Mouse (Mus musculus) adrenal gland, adult 18-20 months (tissue): ENCODE measurements around the gene Ttll3. TPM values are rescaled to one million over a fixed set of nuclear protein-coding genes. Genes with fewer than 3 reads are reported as not detected.
A peak's percentile ranks its signal among the peaks of the same experiment; 100 is the strongest.

ENCODE experiments used
- DNase-seq, 2 experiments: peaks; one replicate each; pipeline ENCODE4 v3.0.0; 2021 to 2022; ENCODE audit warnings: low spot score in 2 of 2
- total RNA-seq, 2 experiments: library from RNA; stranded (reverse); gene quantifications; 1 replicate in 1 of 2; 2 replicates in 1 of 2; pipeline ENCODE4 v1.2.3; 2021

Gene Ttll3
- total RNA-seq, 2 experiments from 2014 or later, result 3.0 to 4.0 TPM

DNA sequence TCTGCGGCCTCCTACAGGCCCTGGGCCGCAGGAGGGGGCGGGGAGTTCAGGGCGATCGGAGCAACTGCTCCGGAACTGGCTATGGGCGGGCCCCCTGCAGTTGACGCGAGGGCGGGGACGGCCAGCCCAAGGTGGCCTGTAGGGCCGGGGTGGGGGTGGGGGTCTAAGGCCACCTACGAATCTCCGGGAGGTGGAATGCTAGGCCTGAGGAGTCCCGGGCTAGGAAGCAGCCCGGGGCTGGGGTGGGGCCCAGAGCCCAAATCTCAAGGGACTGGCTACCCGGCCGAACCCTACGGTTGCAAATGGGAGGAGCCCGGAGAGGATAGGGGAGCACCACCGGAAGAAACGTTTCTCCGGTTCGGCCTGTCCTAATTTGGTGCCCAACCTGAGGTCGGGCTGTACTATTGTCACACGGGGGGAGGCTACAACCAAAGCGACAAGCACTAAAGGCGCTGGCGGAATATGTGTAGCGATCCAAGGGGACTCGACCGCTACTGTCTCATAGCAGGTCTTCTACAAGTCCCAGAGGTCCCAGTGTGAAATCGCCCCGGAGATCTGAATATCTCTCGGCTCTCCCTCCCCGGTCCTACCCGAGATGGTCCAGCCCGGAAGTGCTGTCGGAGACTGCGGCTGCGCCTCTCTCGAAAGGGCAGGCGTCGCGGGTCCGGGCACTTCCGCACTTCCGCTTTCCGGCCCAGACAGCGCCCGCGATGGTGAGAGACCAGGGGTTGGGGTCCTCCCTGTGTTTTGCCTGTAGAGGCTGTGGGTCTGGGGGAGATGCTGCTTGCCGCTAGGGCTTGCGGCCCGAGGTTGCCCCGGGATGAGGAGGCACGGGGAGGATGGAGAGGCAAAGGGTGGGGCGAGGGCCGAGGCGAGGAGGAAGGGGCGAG is 11.3 kb upstream of the Ttll3 start, which contains the start of the genes Tada3 and Arpc4:
Gene Tada3, minus strand, starts transcription at position 388 of the 890 bp plus-strand sequence.
Gene Arpc4, plus strand, starts transcription at position 620 of the 890 bp plus-strand sequence.
- DNase-seq, result peak; percentile 90

DNA sequence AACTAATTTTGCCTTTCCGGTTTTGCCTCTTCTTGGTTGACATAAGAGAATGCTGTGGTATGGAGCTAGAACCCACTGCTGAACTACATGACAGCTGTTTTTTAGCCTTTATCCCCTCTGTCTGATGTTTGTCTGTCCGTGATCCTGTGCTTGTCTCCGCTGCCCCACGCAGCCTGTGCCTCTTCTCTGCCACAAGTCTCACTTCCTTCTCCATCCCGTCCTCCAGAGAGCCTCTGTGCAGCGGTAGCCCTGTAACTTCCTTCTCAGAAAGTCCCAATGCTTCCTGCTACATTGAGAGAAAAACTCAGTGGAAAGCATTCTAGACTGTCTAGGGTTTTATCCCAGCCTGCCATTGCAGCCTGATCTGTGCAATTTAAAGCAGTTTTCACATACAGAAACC is 9.8 kb upstream of the Ttll3 start:
- DNase-seq, result no peak

- DNase-seq, result no peak
Measured at GRCm38 (mm10) chr6:113380480-113380879, 8.6 kb upstream of the Ttll3 start.

GRCm38 (mm10) chr6:113384351-113384927 is 4.6 kb upstream of the Ttll3 start:
- DNase-seq, result no peak

DNA sequence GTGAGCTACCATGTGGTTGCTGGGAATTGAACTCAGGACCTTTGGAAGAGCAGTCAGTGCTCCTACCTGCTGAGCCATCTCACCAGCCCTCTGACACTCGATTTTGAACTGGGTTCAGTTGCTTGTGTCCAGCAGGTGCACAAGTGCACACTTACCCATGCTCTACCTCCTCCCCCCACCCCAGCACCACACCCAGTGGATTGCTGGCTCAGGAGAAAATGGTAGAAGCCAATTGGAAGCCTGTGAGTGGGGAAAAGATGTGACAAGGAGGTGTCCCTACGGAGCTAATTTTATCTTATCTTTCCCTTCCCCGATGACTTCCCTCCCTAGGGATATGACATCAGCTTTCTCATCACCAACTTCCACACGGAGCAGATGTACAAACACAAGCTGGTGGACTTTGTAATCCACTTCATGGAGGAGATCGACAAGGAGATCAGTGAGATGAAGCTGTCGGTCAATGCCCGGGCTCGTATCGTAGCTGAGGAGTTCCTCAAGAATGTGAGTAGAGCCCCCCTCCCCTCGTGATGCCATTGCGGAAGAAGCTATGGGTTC is 3.8 kb upstream of the Ttll3 start:
- no peak for DNase-seq

GRCm38 (mm10) chr6:113386025-113386424 is 3.0 kb upstream of the Ttll3 start:
- no peak for DNase-seq

GRCm38 (mm10) chr6:113390715-113391114 is 1.7 kb downstream of the Ttll3 start:
- DNase-seq, result no peak

DNA sequence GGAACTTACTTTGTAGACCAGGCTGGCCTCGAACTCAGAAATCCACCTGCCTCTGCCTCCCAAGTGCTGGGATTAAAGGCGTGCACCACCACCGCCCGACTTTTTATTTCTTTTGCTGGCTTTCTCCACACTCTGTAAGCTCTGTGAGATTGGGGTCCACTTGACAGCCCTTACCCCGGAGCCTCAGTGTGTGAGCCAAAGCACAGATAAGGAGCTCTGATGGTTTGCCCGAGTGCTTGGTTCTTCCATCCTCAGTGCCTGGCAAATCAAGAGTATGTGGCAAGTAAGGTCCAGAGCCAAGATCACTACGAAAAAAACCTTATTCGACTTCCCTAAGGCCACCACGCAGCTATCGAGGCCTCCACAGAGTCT is 2.9 kb downstream of the Ttll3 start:
- DNase-seq, result no peak

GRCm38 (mm10) chr6:113392387-113393071 is 3.5 kb downstream of the Ttll3 start:
- peak; percentile 43 to 58 for DNase-seq

GRCm38 (mm10) chr6:113393951-113394350 is 4.9 kb downstream of the Ttll3 start:
- DNase-seq, result no peak

- DNase-seq, result no peak
Measured at GRCm38 (mm10) chr6:113394811-113395210, 5.8 kb downstream of the Ttll3 start.

- DNase-seq, result no peak
Measured at GRCm38 (mm10) chr6:113395501-113395900, 6.4 kb downstream of the Ttll3 start.

DNA sequence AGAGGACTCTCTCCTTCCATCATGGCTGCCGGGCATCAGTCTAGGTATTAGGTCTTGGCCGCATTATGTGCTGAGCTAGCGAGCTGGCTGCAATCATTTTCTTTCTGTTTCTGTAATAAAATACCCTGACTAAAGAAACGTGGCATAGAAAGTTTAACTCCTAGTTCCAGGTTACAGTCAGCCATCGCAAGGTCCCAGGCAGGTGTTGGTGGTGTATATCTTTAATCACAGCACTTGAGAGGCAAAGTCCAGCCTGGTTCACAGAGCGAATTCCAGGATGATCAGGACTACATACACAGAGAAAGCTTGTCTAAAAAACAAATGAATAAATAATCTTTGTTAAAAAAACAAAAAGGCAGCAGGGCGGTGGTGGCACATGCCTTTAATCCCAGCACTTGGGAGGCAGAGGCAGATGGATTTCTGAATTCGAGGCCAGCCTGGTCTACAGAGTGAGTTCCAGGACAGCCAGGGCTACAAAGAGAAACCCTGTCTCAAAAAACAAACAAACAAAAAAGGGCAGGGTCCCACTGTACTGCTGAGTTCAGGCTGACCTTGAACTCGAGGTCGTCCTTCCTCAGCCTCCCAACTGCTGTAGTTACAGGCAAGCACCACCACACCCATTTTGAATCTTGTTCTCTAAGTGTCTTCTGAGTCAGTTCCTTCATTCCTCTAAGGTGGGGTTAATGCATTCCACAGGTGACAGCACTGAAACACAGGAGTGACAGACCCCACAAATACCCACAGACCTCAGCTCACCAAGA is 7.4 kb downstream of the Ttll3 start:
- no peak for DNase-seq

GRCm38 (mm10) chr6:113402094-113402493 is 13.0 kb downstream of the Ttll3 start:
- no peak for DNase-seq

GRCm38 (mm10) chr6:113404649-113405448 is 15.8 kb downstream of the Ttll3 start:
- no peak for DNase-seq

GRCm38 (mm10) chr6:113405483-113405882 is 16.4 kb downstream of the Ttll3 start:
- no peak for DNase-seq

GRCm38 (mm10) chr6:113406683-113407082 is 17.6 kb downstream of the Ttll3 start:
- no peak for DNase-seq

DNA sequence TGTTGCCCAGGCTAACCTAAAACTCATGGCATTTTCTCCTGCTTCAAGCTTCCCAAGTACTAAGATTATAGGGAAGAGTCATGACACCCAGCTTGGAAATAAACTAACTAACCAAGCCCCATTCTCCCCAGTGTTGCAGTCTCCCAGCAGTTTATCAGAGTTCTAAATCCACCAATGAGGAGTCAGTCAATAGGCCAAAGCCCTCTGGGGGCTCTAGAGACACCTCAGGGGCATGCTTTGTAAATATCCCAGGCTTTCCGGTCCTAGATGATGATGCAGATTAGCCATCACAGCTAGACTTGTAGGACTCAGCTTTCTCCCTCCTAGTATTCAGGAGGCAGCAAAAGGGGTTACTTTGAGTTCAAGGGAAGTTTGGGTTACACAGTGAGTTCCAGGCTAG is 20.9 kb downstream of the Ttll3 start:
- no peak for DNase-seq

DNA sequence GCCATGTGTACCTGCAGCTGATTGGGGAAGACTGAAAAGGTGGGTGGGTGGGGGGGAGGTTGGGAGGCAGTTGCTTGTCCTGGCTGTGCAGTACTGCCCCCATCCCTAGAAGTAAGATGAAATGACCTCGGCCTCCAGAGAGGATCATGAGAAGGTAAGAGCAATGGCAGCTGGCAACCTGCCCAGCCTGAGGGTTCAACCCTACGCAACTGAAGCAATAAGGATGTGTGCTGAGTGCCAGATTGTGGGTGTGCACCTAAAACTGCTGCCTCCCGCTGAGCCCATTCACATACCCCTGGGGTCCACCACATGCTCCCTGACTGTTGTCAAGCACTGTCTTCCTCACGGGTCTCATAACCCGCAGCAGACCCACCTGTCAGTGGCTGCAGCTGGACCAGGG is 27.4 kb downstream of the Ttll3 start:
- DNase-seq, result no peak
